Mouse (Mus musculus) frontal cortex, postnatal 10 days (tissue): ENCODE measurements around the gene Rpgrip1l.

Experiments
- DNase-seq, 2 experiments: peaks; one replicate each; pipeline ENCODE4 v3.0.0; 2022; ENCODE audit warnings: low spot score in 2 of 2, mixed read lengths in 1 of 2

Gene Rpgrip1l

DNA sequence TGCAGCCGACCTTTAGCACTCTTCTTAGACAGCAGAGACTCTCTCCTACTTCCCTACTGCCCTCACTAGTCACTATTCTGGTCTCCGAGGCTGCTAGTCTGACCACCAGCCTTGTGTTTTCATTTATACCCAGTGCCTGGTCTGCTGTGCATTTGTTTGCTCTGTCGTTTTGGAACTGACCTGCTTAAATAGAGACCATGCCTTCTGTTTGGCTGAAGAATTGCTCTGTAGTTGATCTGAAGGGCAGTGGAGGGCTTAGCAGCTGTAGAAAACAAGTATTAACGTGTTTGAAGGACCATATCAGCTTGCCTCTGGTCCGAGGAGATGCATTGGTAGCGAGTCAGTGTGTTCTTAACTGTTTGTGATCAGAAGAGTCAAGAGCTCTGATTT, 16.4 kb upstream of the Rpgrip1l start:
- DNase-seq, result no peak

DNA sequence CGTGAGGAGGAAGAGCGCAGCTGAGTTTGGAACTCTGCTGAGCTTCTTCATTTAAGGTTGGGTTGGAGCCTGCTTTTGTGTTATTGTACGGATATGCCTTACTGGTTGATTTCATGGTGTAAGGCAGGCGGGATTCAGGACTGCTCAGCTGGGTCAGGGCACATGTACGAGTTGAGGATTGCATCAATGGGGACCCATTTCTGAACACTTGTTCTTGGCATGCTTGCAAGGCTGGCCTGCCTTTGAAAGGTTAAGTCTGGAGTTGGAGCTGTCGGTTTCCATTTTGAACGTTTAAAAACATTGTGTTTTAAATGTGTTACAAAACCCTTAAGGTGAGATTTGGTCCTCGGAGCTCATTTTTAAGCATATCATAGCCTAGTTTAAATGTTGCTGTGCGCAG, 16.0 kb upstream of the Rpgrip1l start:
- DNase-seq, result no peak

DNA sequence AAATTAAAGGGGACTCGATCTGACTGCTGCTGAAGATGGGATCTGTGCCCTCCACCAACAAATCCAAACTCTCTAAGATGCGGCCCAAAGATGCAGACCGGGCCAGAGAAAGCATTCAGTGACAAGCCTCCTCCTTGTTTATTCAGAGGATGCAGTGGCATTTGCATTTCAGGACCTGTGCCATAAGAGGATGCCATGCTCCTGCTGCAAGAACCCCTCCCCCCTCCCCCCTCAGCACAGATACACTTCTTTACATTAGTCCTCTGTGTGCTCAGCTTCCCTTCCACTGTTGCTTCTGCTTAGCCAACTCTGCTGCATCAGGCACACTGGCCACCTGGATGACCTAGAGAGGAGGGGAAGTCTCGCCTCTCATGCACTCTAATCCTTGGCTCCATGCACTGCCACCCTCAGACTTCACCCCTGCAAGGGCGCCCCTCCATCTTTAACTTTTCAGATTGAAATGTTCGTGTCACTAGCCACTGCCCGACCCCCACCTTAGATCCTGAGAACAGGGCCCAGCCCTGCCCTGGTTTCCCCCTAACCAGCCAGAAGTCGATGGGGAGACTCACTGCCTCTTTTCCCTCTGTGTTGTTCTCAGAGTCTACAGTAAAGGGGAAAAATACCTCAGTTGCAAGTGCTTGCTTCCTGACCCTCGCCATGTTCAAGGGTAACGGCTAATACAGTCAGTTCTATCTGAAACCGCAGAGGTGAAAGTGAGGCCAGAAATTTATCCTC, 14.6 kb upstream of the Rpgrip1l start:
- no peak for DNase-seq

DNA sequence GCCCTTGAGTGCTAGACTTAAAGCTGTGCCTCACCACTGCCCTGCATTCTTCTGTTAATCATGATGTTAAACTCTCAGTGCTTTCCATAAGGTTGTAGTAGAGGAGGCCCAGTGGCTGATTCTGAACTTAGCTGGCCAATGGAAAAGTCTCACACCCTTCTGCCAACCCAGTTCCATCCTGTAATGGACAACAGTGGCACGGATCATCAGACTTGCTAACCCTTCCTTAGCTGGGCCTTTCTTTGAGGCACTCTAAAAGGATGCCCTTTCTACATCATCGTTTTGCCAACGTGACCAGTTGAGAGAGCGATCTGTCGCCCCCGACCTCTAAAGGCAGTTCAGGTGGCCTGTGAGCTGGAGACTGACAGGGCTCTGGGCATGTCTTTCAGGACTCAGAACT, 13.9 kb upstream of the Rpgrip1l start:
- no peak for DNase-seq

DNA sequence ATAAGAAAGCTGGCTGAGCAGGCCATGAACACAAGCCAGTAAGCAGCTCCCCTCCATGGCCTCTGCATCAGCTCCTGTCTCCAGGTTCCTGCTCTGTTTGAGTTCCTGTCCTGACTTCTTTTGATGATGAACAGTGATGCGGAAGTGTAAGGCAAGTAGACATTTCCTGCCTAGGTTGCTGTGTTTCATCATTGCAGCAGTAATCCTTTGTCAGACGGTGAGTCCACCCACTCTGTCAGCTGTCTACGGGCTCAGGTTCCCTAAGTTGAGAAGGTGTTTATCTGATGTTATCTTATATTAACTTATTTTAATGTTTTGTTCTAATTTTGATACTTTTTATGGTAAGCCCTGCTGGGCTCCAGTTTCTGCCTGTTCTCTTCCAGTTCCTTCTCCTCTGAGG, 13.0 kb upstream of the Rpgrip1l start:
- no peak for DNase-seq

DNA sequence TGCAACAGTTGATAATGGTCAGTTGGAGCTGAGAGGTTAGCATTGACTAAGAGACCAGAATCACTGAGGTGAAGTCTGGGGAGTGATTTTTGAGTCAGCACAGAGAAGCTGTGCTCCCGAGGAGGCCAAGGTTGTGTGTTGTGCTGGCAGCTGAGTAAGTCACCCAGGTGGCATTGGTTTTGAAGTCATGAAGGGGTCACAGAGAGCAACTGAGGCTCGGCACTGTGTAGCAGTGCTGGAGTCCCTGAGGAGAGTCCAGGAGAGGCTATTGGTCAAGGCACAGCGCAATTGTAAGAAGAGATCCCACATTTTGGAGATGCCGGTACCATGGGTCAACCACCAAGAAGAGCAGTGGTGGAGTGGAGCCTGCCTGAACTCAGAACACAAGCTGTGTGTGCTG, 11.9 kb upstream of the Rpgrip1l start:
- no peak for DNase-seq

DNA sequence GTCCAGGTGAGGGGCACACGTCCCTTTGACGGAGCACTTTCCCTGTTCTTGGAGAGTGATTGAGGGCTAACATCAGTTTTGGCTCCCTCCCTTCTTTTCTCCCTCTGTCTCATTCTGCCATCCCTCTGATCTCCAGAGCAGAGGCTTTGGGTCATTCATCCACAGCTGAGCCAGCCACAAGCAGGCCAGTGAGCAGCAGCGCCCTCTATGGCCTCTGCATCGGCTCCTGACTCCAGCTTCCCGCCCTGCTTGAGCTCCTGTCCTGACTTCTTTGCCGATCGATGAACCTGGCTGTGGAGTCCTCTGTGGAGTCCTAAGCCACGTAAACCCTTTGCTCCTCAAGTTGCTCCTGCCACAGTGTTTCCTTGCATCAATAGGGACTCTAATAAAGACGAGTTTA, 11.2 kb upstream of the Rpgrip1l start:
- DNase-seq, result no peak

DNA sequence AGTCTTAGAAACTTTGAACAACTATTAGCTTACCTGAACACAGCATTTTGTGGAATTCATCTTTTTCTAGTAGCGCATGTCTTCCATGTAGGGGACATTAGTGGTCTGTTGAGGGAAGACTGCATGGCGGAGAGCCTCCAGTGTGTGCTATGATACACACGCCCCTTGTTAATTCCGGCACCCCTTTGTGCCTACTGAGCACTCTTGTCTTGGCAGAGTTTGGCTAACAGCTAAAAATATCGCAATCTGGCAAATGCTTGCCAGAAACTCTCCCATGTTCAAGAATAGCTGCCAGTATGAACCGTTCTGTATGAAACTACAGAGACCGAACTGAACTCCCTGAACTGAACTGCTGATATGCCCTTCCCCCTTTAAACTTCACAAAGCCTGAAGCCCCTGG, 10.4 kb upstream of the Rpgrip1l start:
- no peak for DNase-seq

DNA sequence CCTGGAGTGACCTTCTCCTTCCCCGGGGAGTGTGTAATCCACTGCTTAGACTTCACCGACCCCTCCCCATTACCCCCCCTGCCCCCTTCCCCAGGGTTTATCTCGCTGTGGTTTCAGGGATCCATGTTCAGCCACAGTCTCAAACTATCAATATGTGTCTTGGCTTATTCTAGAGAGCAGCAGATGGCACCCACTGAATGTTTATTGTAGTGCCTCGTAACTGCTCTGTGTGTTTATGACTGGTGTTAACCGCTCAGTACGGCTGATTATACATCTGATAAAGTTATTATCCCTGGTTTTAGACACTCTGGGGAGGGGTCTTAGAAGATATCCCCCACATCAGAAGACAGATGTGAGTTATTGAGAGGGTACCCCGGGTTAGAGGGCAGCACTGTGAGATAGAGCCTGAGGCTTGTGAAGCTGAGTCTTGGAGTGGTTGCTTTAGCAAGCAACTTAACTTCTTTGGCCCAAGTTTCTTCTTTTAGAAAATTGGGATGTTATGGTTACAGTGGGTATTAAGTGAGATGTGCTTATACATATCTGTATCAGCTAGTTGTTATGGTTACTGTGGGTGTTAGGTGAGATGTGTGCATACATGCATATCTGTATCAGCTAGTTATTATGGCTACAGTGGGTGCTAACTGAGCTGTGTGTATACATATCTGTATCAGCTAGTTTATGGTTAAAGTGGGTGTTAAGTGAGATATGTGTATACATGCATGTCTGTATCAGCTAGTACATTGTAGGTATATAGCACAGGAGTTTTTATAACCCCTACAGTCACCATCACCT, 6.1 kb upstream of the Rpgrip1l start:
- no peak for DNase-seq

DNA sequence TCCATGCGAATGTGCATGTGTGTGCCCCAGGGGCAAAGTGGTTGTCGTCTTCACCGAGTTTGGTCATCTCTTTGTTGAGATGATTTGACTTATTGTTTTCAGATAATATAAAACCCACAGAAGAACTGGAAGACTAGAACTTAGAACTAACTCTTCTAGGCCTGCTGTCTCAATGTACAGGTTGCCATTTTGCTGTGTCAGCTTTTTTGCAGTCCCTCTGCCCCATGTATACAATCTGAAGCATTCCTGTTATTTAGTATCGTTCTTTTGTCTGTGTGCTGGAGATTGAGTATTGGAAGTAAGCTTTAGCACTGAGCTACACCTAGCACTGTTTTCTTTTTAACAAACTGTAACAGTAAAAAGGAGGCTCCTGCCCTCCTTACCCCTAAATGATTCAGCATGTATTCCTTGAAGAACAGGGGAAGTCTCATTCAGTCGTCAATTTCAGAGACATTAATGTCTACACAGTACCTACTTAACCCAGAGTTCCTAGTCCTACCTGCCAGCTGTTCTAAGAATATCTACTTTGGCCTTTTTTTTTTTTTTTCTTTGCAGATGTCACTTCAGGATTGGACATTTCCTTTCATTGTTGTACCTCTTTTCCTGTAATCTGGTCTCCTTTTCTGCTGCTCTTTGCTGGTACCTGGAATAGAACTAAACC, 4.6 kb upstream of the Rpgrip1l start:
- DNase-seq, result no peak

DNA sequence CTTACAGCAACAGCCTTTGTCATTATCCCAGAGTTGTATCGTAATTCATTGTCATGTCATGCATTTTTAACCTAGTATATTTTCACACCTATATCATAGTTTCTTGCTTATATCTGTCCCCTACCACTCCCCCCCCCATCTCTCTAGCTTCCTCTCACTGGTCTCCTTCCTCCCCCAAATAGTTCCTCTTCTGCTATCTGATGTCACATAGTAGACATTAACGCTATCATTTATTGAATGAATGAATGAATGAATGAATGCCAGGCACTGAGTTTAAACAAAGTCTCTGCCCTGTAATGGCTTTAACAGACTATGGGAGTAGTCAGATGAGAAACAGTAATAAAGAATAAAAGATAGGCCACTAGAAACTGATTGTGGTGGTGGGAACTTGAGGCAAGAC, 720 bp downstream of the Rpgrip1l start:
- no peak for DNase-seq

DNA sequence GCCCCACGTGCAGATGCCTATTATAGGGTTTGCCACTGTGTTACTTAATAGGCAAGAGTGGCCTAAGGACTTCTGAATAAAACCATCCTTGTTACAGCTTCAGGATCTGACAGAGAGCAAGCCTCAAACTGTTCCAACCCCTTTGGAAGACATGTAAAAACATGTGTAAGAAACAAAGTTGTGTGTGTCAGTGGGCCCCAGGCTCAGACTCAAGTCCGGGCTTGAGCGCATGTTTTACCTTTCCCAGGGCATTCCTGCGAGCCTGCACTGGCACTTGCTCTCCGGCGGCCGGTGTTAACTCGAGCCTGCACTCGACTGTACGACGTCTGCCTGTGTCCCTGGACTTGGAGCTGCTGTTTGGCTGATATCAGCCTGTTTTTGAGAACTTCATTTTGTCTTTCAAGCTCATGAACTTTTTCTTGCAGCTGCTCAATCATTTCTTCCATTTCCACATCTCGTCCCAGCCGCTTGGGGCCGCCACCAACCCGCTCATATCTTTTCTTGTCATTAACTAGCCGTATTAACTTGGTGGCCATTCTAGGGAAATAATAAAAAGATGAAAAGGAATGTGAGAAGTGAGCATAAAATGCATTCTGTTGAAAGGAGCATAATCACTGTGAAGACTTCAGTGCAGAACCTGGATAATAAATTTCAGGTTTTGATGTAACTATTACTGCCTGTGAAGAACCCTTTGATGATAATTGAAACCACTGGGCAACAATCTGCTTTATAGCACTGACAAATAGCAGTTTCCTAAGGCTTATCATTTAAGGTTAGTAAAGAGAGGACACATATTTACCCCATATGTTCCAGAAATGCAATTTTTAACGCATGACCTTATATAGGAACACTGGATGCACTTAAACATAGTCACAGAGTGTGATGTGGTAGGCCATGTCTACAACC, 8.3 kb downstream of the Rpgrip1l start:
- DNase-seq, result no peak

DNA sequence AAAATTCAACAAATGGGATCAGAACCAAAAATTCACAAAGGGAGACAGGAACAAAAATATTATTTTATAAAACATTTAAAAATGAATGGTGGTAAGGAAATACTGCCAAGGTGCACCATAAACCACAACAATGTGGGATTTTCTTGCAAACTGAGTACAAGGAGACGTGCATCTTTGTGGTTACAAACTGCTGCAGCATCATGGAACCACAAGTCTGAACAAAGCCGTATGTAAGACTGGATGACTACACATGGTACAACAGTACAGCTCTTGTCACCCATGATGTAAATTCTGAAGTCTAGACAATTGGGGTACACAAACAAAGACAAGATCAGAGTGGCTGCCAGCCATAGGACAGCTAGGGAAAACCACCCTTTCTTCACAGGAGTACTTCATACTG, 14.4 kb downstream of the Rpgrip1l start:
- DNase-seq, result no peak

DNA sequence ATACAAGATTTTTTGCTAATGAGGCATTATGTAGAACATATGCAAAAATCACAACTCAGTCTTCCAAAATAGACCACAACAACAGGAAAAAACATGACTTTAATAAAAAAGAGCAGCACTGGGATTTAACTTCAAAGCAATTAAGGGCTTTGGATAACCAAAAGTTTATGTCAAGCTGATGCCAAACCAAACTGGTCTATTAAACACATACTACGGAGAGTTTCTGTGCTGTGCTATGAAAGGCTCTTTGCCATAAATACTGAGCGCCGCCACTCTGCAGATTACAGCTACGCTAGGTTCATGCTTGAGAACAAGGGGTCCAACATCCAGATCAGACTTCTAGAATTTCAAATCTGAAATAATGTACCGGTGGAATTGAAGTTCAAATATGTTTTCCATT, 17.3 kb downstream of the Rpgrip1l start:
- DNase-seq, result no peak

DNA sequence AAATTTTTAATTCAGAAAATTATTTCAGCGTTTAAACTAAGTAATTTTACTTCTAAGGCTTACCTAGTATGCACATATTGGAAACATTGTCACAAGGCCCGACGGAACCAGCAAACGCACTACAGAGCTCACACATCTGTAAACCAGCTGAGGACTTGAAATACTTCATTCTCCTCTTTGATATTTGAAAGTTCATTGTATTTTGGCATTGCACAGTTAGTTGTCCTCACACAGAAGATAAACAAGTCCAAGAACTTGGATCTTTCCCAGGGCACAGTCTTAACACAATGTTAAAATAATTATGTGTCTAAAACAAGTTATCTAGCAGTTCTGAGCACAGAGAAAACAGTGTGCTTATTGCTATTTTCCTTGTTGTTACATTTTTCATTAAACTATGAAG, 22.5 kb downstream of the Rpgrip1l start:
- no peak for DNase-seq

DNA sequence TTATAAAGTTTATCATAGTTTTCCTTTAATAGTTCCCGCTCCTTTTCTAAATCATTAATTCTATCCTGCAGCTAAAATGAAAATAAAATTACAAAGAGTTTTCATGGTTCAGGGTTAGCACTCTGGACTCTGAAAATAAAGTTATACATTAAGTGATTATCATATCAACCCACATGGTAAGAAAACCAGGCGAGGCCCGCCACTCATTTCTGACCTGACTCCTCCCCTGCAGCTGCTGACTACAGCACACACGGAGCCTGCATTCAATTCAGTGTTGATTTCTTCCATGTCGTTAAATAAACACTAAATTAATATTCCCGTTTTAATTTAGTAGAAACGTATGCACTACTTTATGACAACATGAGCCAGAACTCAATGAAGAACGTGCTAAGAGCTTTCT, 26.8 kb downstream of the Rpgrip1l start:
- no peak for DNase-seq

DNA sequence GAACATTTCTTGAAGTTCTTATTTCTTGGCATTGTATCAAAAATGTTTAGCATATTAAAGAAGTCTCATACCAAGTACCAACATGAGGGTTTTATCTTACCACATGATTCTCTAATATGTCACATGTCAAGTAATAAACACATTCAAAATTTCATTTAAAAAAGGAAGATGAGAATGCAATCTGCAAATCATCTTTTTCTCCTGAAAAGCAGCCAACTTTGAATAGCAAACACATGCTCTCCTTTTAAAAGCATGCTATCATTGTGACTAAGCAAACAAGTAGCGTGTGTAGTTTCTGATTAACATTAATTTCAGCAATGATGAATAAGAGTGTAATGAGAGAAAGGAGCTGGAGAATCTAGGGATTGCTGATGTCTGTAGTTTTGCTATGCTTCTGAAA, 29.2 kb downstream of the Rpgrip1l start:
- no peak for DNase-seq

DNA sequence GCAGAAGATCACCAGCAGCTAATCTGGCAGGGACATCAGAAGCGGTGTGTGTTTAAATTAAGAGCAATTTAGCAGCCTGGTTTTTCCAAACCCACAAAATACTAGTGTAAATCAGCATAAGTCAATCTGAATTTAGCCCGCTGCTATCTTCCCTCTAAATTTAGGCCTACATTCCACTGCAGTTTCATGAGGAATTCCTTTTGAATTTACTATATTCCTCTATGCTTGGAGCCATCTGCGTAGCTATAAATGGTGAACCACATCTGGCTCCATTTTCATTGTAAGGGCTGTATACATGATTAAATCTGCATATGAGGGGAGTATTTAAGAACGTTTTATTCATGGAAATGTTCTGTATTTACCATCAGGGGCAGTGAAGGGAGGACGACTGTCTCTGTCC, 30.4 kb downstream of the Rpgrip1l start:
- no peak for DNase-seq

DNA sequence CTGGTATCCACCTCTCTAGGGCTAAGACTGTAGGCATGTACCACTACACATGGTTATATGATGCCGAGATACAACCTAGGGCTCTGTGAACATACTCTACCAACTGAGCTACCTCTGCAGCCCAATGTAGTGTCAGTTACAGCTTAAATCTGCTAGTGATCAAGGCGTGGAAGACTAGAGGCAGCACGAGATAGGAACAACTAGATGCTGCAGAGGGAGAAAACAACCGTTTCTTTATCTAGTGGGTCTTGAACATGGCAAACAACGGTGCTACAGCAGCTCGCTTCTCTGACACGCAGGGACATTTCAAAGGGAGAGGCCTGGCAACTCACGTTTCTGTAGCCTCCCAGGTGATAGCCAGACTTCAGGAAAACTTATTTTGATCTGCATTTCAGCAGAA, 31.5 kb downstream of the Rpgrip1l start:
- no peak for DNase-seq

DNA sequence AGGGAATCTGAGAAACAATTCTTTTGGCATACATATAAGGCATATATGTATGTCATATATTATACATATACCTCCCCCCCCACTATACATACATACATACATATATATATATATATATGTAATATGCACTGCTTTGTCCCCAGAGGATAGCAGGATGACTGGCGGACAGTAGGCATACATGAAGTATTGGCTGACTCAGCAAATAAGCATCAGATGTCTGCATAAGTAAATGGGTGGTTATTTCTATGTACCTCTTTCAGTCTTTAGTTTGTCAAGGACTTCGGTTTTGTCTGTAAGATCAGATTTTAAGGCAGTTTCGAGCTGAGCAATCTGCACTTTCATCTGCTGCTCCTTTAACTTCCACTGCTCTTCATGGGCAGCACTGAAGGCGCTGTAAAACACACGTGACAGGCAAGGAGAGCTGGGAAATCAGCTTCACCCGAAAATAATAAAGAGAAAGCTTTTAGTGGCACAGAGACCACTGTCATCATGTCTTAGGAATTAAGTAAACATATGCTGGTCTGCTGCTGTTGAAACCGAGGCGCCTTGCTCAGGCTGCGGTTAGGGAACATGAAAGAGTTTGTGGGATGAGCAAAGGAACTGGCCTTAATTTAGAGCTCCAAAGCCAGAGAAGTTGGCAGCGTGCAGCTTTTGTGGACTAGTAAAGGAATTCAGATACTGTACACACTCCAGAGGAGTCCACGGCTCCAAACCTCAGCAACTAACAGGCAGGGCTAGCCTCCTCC, 32.4 kb downstream of the Rpgrip1l start:
- DNase-seq, result no peak

DNA sequence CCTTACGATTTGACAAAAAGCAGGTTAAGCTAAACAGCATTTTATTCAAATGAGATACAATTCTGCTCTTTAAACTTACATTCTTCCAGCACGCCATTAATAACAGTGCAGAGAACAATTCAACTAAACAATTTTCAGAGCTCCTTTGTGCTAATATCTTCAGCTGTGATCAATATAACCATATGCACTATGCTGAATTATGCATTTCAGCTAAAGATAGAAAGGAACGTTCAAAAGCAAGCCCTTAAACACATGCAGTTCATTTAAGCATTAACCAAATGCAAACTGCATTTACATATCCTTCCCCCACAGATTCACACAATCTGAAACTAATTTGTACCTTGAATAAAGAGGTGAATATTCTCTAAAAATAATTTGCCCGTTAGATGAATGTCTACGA, 35.0 kb downstream of the Rpgrip1l start:
- DNase-seq, result no peak
